Mouse (Mus musculus): Measurements from ENCODE around the gene Eid3.

Eid3 gene

DNA sequence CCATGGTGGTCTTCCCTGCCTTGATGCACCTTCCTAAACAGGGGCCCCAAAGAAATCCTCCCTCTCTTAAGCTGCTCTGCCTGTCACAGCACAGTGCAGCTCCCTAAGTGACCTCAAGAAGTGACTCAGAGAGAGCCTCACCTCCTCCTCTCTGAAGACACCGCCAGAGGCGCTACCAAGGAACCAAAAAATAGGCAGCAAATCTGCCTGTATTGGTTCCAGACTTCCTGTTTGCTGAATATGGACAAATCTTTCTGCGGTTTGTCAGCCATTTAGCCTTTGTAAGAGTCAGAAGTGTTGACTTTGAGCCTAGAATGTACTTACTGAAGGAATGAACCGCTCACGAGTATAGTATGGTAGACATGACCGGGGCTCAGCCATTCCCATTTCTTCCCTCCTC is 47.3 kb downstream of the Eid3 start:
- no peak for DNase-seq

Measured in thymus, postnatal 14 days (tissue).